Mouse (Mus musculus) forebrain, postnatal 0 days (tissue): ENCODE results near the gene Ephb4. TPM values are rescaled to one million over a fixed set of nuclear protein-coding genes. Genes with fewer than 3 reads are reported as not detected.

Source experiments
- ATAC-seq: fragments of 200-750 bp; cut with Nextera tagmentation; 2 replicates; pipeline ENCODE4 v1.8.0; 2017; ENCODE audit warnings: mild to moderate bottlenecking, moderate library complexity
- DNase-seq: peaks from one replicate; pipeline ENCODE4 v3.0.0-alpha.2; 2015
- H3K27ac ChIP-seq: fragments of 300-500 bp; sonication (generic); 2 replicates; pipeline ENCODE4 v1.5.1; 2014; ENCODE audit warnings: low read depth, mild to moderate bottlenecking, antibody characterized with exemption, low read length, moderate library complexity, mixed read lengths
- H3K27me3 ChIP-seq: fragments of 300-500 bp; sonication (generic); 2 replicates; pipeline ENCODE4 v1.6.1; 2014; ENCODE audit warnings: mild to moderate bottlenecking, low read length, mixed read lengths; ENCODE audit not compliant: insufficient read depth
- H3K36me3 ChIP-seq: fragments of 300-500 bp; sonication (generic); 2 replicates; pipeline ENCODE4 v1.6.1; 2014; ENCODE audit warnings: mild to moderate bottlenecking, moderate library complexity; ENCODE audit not compliant: insufficient read depth
- H3K4me1 ChIP-seq: fragments of 300-500 bp; sonication (generic); 2 replicates; pipeline ENCODE4 v1.6.1; 2014; ENCODE audit warnings: antibody characterized with exemption; ENCODE audit not compliant: insufficient read depth
- H3K4me2 ChIP-seq: fragments of 300-500 bp; sonication (generic); 2 replicates; pipeline ENCODE4 v1.6.1; 2014; ENCODE audit warnings: low read depth, mild to moderate bottlenecking, moderate library complexity
- H3K4me3 ChIP-seq: fragments of 300-500 bp; sonication (generic); 2 replicates; pipeline ENCODE4 v1.5.1; 2014; ENCODE audit warnings: low read depth, low read length, mixed read lengths
- H3K9ac ChIP-seq: fragments of 300-500 bp; sonication (generic); 2 replicates; pipeline ENCODE4 v1.6.1; 2014; ENCODE audit warnings: mild to moderate bottlenecking
- H3K9me3 ChIP-seq: fragments of 300-500 bp; sonication (generic); 2 replicates; pipeline ENCODE4 v1.6.1; 2016; ENCODE audit warnings: low read length
- CTCF ChIP-seq: sonication (generic); IDR thresholded peaks from 2 replicates; pipeline ENCODE4 v1.5.1; 2016; ENCODE audit warnings: antibody characterized with exemption, control low read depth, low read depth
- WGBS: fragments of 180-500 bp; shearing (Covaris S2); extraction: QIAGEN DNeasy Blood & Tissue Kit; methylation state at CpG from one replicate; pipeline ENCODE4 v1.1.7; 2014; 5-methylcytosine and 5-hydroxymethylcytosine counted together
- polyA plus RNA-seq: library from polyadenylated mRNA; unstranded; fragments of >200 nt; fragmentation: Nextera tagmentation; extraction: Ambion mirVana; gene quantifications from 2 replicates; pipeline ENCODE4 v1.2.1, GENCODE M21; 2015
- total RNA-seq: library from RNA; depleted of rRNA; stranded (reverse); fragments of >200 nt; gene quantifications from 2 replicates; pipeline ENCODE4 v1.2.3, GENCODE M21; 2014; rRNA removed

The Ephb4 gene
- 8.9 and 12.7 TPM in 2 replicates for total RNA-seq
- 3.5 and 4.9 TPM in 2 replicates for polyA plus RNA-seq

GRCm38 (mm10) chr5:137349384-137350204 is at the start of gene Ephb4:
Gene Ephb4, plus strand, starts transcription at chr5:137350109.
- WGBS: 3% methylated on average over 28 of the region's 32 CpGs
- TF ChIP-seq CTCF: peak; percentile 46
- H3K9ac ChIP-seq: peak within 1 kb of the TSS; percentile 62
- DNase-seq: peak; percentile 72
- peaks cover 15% of the 10 kb centered on the region for H3K27me3 ChIP-seq
- H3K36me3 ChIP-seq: 0 out of 2 replicates have a peak, but pooled peaks cover 5% of the 10 kb centered on the region
- H3K9me3 ChIP-seq: no peaks in the 10 kb centered on the region
- peak within 1 kb of the TSS; percentile 40; the same call in 1 of the 2 replicates for H3K27ac ChIP-seq
- peak within 1 kb of the TSS; percentile 94 for H3K4me2 ChIP-seq
- peak within 1 kb of the TSS; percentile 65 for H3K4me3 ChIP-seq
- ATAC-seq: peak; percentile 90
- H3K4me1 ChIP-seq: peaks cover 13% of the 10 kb centered on the region

DNA sequence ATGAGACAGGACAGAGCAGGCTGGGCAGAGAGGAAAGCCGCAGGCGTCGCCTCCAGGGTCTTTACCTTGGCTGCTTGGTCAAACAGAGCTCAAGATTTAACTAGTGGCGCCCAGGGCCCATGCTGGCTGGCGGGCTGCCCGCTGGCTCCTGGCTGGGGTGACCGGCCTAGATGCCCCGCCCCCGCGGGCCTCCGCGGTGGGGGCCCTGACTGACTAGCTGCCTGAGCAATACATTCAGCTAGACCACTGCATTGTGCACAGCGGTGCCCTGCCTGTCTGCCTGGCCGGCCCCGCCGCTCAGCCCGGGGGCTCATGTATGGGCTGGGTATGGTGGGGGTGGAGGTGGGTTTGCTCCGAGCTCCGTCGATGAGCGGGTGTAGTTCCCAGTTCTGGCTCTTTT is 48.7 kb upstream of the Ephb4 start:
- Histone ChIP-seq H3K4me1 (peaks cover 14% of the 10 kb centered on the region), H3K9me3 (no peaks in the 10 kb centered on the region), H3K27me3 (no peaks in the 10 kb centered on the region), H3K36me3 (peaks cover 69% of the 10 kb centered on the region), H3K27ac (no peak overlapping the region), H3K4me2 (no peak overlapping the region), H3K4me3 (no peak overlapping the region), H3K9ac (no peak overlapping the region)
- no peak for TF ChIP-seq CTCF
- DNase-seq (no peak), ATAC-seq (no peak)
- 56% methylated on average over 21 of the region's 21 CpGs for WGBS

GRCm38 (mm10) chr5:137303609-137304008 is 46.3 kb upstream of the Ephb4 start:
- H3K9ac ChIP-seq: 0 out of 2 replicates have a peak overlapping the region, but pooled peaks have one; percentile 22
- peaks cover 45% of the 10 kb centered on the region for H3K36me3 ChIP-seq
- no peaks in the 10 kb centered on the region for H3K9me3 ChIP-seq
- no peaks in the 10 kb centered on the region for H3K27me3 ChIP-seq
- 84% methylated on average over 4 of the region's 4 CpGs for WGBS
- DNase-seq (no peak), ATAC-seq (no peak)
- H3K4me1 ChIP-seq: peaks cover 20% of the 10 kb centered on the region
- H3K27ac ChIP-seq: no peak overlapping the region
- no peak overlapping the region for H3K4me3 ChIP-seq
- no peak for TF ChIP-seq CTCF
- no peak overlapping the region for H3K4me2 ChIP-seq

- no peak overlapping the region for H3K27ac ChIP-seq
- no peak overlapping the region for H3K4me3 ChIP-seq
- H3K4me2 ChIP-seq: no peak overlapping the region; the same call in 1 of the 2 replicates
- H3K4me1 ChIP-seq: peaks cover 20% of the 10 kb centered on the region
- H3K9me3 ChIP-seq: no peaks in the 10 kb centered on the region
- no peak for ATAC-seq
- DNase-seq: no peak
- 75% methylated on average over 3 of the region's 3 CpGs for WGBS
- H3K27me3 ChIP-seq: no peaks in the 10 kb centered on the region
- no peak for TF ChIP-seq CTCF
- H3K36me3 ChIP-seq: peaks cover 39% of the 10 kb centered on the region
- no peak overlapping the region for H3K9ac ChIP-seq
These were observed 45.7 kb upstream of the Ephb4 start for GRCm38 (mm10) chr5:137304165-137304564.

- H3K4me2 ChIP-seq: peak overlapping the region; percentile 49; the same call in 1 of the 2 replicates
- 0 out of 2 replicates have a peak overlapping the region, but pooled peaks have one; percentile 12 for H3K4me3 ChIP-seq
- no peak overlapping the region for H3K27ac ChIP-seq
- H3K27me3 ChIP-seq: no peaks in the 10 kb centered on the region
- TF ChIP-seq CTCF: no peak
- DNase-seq (no peak), ATAC-seq (no peak)
- H3K36me3 ChIP-seq: peaks cover 35% of the 10 kb centered on the region
- peaks cover 20% of the 10 kb centered on the region for H3K4me1 ChIP-seq
- H3K9ac ChIP-seq: no peak overlapping the region
- WGBS: 66% methylated on average over 4 of the region's 4 CpGs
- H3K9me3 ChIP-seq: no peaks in the 10 kb centered on the region
These were observed 45.1 kb upstream of the Ephb4 start for GRCm38 (mm10) chr5:137304816-137305215.

DNA sequence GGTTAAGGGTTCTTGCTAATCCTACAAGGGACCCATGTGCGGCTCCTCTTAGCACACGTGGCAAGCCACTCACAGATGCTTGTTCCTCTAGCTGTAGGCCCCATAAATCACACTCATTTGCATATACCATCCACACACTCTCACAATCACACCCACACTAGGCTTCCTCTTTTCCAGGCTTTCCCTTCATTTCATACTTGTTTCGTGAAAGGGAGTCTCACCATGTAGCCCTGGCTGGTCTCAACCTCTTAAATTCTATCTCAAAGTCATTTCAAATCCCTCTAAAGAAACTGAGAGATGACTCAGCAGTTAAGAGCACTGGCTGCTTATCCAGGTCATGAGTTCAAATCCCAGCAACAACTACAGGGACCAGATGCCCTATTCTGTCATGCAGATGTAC is 44.1 kb upstream of the Ephb4 start:
- Histone ChIP-seq H3K27me3 (no peaks in the 10 kb centered on the region), H3K4me2 (peak overlapping the region; percentile 49), H3K36me3 (peaks cover 28% of the 10 kb centered on the region), H3K4me1 (peaks cover 20% of the 10 kb centered on the region), H3K4me3 (peak overlapping the region; percentile 77), H3K9me3 (no peaks in the 10 kb centered on the region), H3K9ac (peak overlapping the region; percentile 37; the same call in 1 of the 2 replicates), H3K27ac (no peak overlapping the region)
- TF ChIP-seq CTCF: no peak
- ATAC-seq (no peak), DNase-seq (no peak)
- 66% methylated on average over 3 of the region's 3 CpGs for WGBS

GRCm38 (mm10) chr5:137306439-137307005 is 43.4 kb upstream of the Ephb4 start:
- Histone ChIP-seq H3K27ac (peak overlapping the region; percentile 97), H3K27me3 (no peaks in the 10 kb centered on the region), H3K36me3 (peaks cover 21% of the 10 kb centered on the region), H3K4me3 (peak overlapping the region; percentile 77), H3K4me1 (peaks cover 20% of the 10 kb centered on the region), H3K9ac (peak overlapping the region; percentile 94), H3K9me3 (no peaks in the 10 kb centered on the region), H3K4me2 (peak overlapping the region; percentile 49)
- no peak for ATAC-seq
- DNase-seq: no peak
- WGBS: 14% methylated on average over 12 of the region's 12 CpGs
- TF ChIP-seq CTCF: no peak
